Comparison of ENCODE assay signal across 9 mouse cellular contexts in the genomic region with DNA sequence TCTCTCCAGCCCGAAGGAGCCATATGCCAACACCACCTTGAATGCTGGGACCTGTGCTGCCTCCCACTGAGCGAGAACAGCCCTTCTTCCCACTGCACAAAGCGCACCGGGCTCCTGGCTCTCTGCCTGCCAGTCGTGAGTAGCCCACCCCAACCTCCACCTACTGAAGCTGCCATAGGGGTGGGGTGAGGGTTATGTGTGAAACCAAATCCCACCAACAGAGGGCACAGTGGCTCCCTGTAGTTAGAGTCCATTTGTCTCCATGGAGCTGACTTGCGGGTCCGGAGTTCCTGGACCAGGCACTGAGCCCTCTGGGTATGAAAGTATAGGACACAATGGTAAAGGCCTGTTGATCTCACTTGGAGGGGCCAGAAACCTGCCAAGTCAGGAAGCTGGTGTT. TPM values are rescaled to one million over a fixed set of nuclear protein-coding genes. Genes with fewer than 3 reads are reported as not detected.
DNase-seq lines count a peak whose midpoint lies in the region.
"Had no signal": no experiment of that assay in that cellular context is flagged by ENCODE, and none has a peak within 500 bp of the region (broad histone marks: within the 10 kb centered on the region; RNA-seq: fewer than 3 reads in every experiment).

No protein-coding gene starts in this region.

- intact Hi-C loops in gastrocnemius, postnatal 36 days (cut with DNase I), result loop anchor here (2.0 kb wide), 1 partner anchor 76 kb away; no protein-coding TSS in a partner anchor

- peak; percentile 38 for DNase-seq in gastrocnemius, postnatal 10 days
- no peak for DNase-seq in gastrocnemius, postnatal 36 days
- DNase-seq in 416B (ENCODE audit: low read depth), result peak; percentile 39
- DNase-seq in WW6 (ENCODE audit: low read depth, low spot score), result peak; percentile 55
- peak; percentile 35 for DNase-seq in forelimb bud, embryonic 11.5 days (ENCODE audit: low read depth, low spot score)
- peak; percentile 57 for DNase-seq in lung, postnatal 14 days
- DNase-seq in thymus, postnatal 4 days, result peak; percentile 72
- no peak for DNase-seq in layer of hippocampus, adult 8-10 months (ENCODE audit: low spot score in 2 of 2)

RNA-seq across cellular contexts. Expression of a gene that starts 10.2 kb away (rescaled TPM):
- total RNA-seq in gastrocnemius, postnatal 10 days (2021), result not detected
- not detected for total RNA-seq in gastrocnemius, postnatal 36 days (2021)
- total RNA-seq in layer of hippocampus, adult 8-10 months (2022), result not detected
- total RNA-seq: left cerebral cortex, postnatal 25 days had no signal

RNA-seq across cellular contexts. Expression of a gene that starts 11.7 kb away (rescaled TPM):
- not detected for total RNA-seq in gastrocnemius, postnatal 10 days (2021)
- not detected for total RNA-seq in gastrocnemius, postnatal 36 days (2021)
- total RNA-seq in layer of hippocampus, adult 8-10 months (2022), result under 1 TPM in 3 of 4 experiments, not detected in 1; 0.21 to 0.39 (median 0.27) TPM

Comparison
In these comparisons a context has a peak if more than half of its experiments do, and no peak if none do; other contexts are left out.
1. DNase-seq: peak in gastrocnemius, postnatal 10 days (single experiment), 416B (single experiment), WW6 (single experiment), forelimb bud, embryonic 11.5 days (single experiment), lung, postnatal 14 days (single experiment) and thymus, postnatal 4 days (single experiment); none in gastrocnemius, postnatal 36 days (0 of 2) and layer of hippocampus, adult 8-10 months (0 of 2).